Mouse (Mus musculus) forebrain, embryonic 15.5 days (tissue): ENCODE measurements at regions not wholly inside any gene's neighbourhood (a gene's known extent, or its start where the extent isn't known, plus 50 kb on each side); places are given as distances from the start of the nearest gene placed in this dataset.

ENCODE experiments used
- ATAC-seq: fragments of 200-750 bp; cut with Nextera tagmentation; replicated peaks from 2 replicates; pipeline ENCODE4 v1.8.0; 2017; ENCODE audit warnings: mild to moderate bottlenecking, moderate TSS enrichment, moderate library complexity
- H3K27ac ChIP-seq: fragments of 300-500 bp; sonication (generic); replicated peaks from 2 replicates; pipeline ENCODE4 v1.5.1; 2015; ENCODE audit warnings: mild to moderate bottlenecking, inconsistent platforms
- H3K27me3 ChIP-seq: fragments of 300-500 bp; sonication (generic); 2 replicates; pipeline ENCODE4 v1.6.1; 2015; ENCODE audit warnings: inconsistent platforms
- H3K36me3 ChIP-seq: fragments of 300-500 bp; sonication (generic); 2 replicates; pipeline ENCODE4 v1.6.1; 2015; ENCODE audit warnings: mild to moderate bottlenecking, inconsistent platforms
- H3K4me1 ChIP-seq: fragments of 300-500 bp; sonication (generic); 2 replicates; pipeline ENCODE4 v1.6.1; 2015; ENCODE audit warnings: inconsistent platforms
- H3K4me2 ChIP-seq: fragments of 300-500 bp; sonication (generic); replicated peaks from 2 replicates; pipeline ENCODE4 v1.6.1; 2015; ENCODE audit warnings: mild to moderate bottlenecking, inconsistent platforms
- H3K4me3 ChIP-seq: fragments of 300-500 bp; sonication (generic); 2 replicates; pipeline ENCODE4 v1.5.1; 2015; ENCODE audit warnings: mild to moderate bottlenecking, inconsistent platforms
- H3K9ac ChIP-seq: fragments of 300-500 bp; sonication (generic); replicated peaks from 2 replicates; pipeline ENCODE4 v1.6.1; 2015; ENCODE audit warnings: mild to moderate bottlenecking, inconsistent platforms
- H3K9me3 ChIP-seq: fragments of 300-500 bp; sonication (generic); 2 replicates; pipeline ENCODE4 v1.6.1; 2016; ENCODE audit warnings: inconsistent platforms
- WGBS: fragments of 180-500 bp; shearing (Covaris S2); methylation state at CpG from one replicate; pipeline ENCODE4 v1.1.7; 2015; ENCODE audit warnings: mixed read lengths; 5-methylcytosine and 5-hydroxymethylcytosine counted together

DNA sequence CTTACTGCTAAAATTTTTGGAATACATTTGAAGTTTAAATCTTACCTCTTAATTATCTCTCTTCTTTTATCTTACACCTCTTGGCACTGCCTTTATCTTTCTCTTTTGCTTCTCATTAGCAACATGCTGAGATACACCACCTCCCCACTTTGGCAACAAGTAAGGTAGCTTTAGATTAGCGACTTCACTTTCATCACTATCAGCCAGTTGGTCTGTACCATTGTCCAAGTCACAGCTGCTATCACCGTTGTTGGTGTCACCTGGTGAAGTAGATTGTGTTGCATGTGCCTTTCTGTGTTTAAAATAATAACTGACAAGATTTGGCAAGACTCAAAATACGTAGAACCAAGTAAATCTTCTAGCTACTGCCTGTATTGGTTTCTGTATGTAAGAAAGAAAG, 513.0 kb downstream of the Cetn3 start:
- H3K36me3 ChIP-seq: no peaks in the 10 kb centered on the region
- no peaks in the 10 kb centered on the region for H3K27me3 ChIP-seq
- H3K4me2 ChIP-seq: no peak overlapping the region
- no peak overlapping the region for H3K27ac ChIP-seq
- H3K4me3 ChIP-seq: no peak overlapping the region
- no peaks in the 10 kb centered on the region for H3K4me1 ChIP-seq
- H3K9ac ChIP-seq: no peak overlapping the region
- ATAC-seq: no peak
- 46% methylated on average over 3 of the region's 3 CpGs for WGBS
- H3K9me3 ChIP-seq: no peaks in the 10 kb centered on the region

DNA sequence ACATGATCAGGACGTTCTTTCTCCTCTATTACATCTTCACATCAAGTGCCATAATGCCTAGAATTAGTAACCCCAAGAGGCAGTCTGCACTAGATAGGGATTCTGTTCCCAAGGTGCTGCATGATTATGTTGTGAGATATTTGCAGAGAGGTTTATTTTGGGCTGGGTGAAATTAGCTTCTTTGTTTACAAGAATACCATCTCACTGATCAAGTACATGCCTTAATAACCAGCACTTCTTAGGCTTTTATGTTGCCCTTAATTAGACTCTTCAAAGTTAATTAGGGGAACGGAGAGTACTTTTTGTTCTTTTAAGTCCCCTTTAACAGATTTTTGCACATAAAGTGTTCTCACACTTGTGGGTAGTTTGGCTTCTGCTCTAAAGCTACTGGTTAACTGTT, 521.4 kb downstream of the Cetn3 start:
- no peaks in the 10 kb centered on the region for H3K9me3 ChIP-seq
- no peaks in the 10 kb centered on the region for H3K36me3 ChIP-seq
- H3K4me2 ChIP-seq: no peak overlapping the region
- no peak overlapping the region for H3K9ac ChIP-seq
- peaks cover 10% of the 10 kb centered on the region for H3K4me1 ChIP-seq
- H3K27ac ChIP-seq: no peak overlapping the region
- WGBS: 17% methylated on average over 2 of the region's 2 CpGs
- ATAC-seq: no peak
- H3K27me3 ChIP-seq: no peaks in the 10 kb centered on the region
- H3K4me3 ChIP-seq: no peak overlapping the region

DNA sequence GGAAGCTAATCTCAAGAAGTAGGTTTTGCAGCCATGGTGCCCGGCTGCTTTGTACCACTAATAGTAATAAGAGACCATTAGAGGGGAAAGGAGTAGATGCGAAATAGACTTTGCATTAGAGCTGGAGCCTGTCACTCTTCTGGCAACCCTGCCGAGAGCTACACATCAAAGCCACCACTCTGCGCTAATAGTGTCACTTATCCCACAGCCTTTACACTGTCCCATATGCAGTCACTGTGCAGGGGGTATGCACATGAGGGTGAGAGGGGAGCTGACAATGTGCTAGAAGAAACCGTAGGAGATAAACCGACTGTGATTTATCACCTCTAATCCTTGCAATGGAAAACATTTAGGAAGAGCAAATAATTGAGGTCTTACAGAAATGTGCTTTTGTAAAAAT, 522.2 kb downstream of the Cetn3 start:
- no peaks in the 10 kb centered on the region for H3K9me3 ChIP-seq
- no peak overlapping the region for H3K4me2 ChIP-seq
- 14% methylated on average over 6 of the region's 6 CpGs for WGBS
- H3K4me1 ChIP-seq: peaks cover 10% of the 10 kb centered on the region
- no peaks in the 10 kb centered on the region for H3K27me3 ChIP-seq
- no peak overlapping the region for H3K27ac ChIP-seq
- H3K9ac ChIP-seq: no peak overlapping the region
- no peaks in the 10 kb centered on the region for H3K36me3 ChIP-seq
- no peak overlapping the region for H3K4me3 ChIP-seq
- peak; percentile 88 for ATAC-seq

- H3K36me3 ChIP-seq: no peaks in the 10 kb centered on the region
- H3K9me3 ChIP-seq: no peaks in the 10 kb centered on the region
- no peak overlapping the region for H3K4me3 ChIP-seq
- no peak overlapping the region for H3K4me2 ChIP-seq
- no peak overlapping the region for H3K9ac ChIP-seq
- H3K27ac ChIP-seq: no peak overlapping the region
- H3K4me1 ChIP-seq: peaks cover 10% of the 10 kb centered on the region
- 63% methylated on average over 8 of the region's 8 CpGs for WGBS
- no peak for ATAC-seq
- H3K27me3 ChIP-seq: no peaks in the 10 kb centered on the region
These were observed 525.5 kb downstream of the Cetn3 start for GRCm38 (mm10) chr13:82308336-82308735.

DNA sequence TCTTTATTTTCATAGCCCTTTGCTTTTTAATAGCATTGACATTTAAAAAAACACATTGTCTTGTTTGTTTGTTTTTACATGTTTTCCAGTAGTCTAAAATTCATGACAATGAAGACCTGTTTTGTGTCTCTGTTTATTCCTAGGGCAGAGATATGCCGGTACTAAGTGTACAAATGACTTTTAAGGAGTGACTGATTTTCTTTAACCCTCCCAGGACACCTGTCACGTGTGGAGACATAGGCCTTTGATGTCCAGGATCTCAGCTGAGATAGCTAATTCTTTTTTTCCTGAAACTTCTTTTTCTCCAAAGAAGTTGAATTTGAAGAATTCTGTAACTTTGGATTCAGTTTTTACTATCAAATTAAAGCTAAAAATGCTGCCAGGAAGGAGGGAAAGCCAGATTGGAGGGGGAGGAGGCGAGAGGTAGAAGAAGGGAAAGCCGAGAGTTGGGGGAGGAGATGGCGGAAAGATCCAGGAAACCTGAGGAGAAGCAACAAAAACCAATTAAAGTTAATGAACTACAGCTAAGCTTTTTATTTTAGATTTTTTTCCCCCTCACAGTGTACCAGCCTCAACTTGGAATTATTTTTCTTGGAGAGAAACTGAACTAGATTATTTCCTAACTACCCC, 533.8 kb downstream of the Cetn3 start:
- Histone ChIP-seq H3K9me3 (no peaks in the 10 kb centered on the region), H3K4me1 (0 out of 2 replicates have a peak, but pooled peaks cover 2% of the 10 kb centered on the region), H3K9ac (no peak overlapping the region), H3K27me3 (no peaks in the 10 kb centered on the region), H3K27ac (peak overlapping the region; percentile 68), H3K36me3 (no peaks in the 10 kb centered on the region), H3K4me2 (no peak overlapping the region), H3K4me3 (no peak overlapping the region)
- peak; percentile 32; the same call in 1 of the 2 replicates for ATAC-seq
- WGBS: 61% methylated on average over 5 of the region's 5 CpGs

- Histone ChIP-seq H3K27me3 (no peaks in the 10 kb centered on the region), H3K27ac (peak overlapping the region; percentile 68), H3K9ac (no peak overlapping the region), H3K4me3 (no peak overlapping the region), H3K4me2 (no peak overlapping the region), H3K36me3 (no peaks in the 10 kb centered on the region), H3K9me3 (no peaks in the 10 kb centered on the region), H3K4me1 (0 out of 2 replicates have a peak, but pooled peaks cover 2% of the 10 kb centered on the region)
- WGBS: 65% methylated on average over 2 of the region's 2 CpGs
- ATAC-seq: peak; percentile 72
These were observed 534.3 kb downstream of the Cetn3 start for GRCm38 (mm10) chr13:82317203-82317580.

DNA sequence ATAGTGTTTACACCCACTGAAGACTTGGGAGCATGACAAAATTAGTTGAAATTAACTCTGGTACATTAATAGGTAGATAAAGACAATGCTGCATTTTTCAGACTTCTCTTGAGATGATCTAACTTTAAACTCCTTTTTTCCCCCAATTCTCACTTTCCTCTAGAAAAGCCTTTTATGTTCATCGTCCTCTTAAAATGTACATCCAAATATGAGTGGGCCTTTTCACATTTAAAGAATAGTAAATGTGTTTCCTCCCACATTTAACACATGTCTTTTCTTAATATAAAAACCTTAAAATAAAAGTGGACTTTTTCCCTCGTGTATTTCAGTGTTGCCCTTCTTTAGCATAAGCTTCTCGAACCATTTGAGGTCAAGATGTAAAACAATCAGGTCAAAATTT, 535.5 kb downstream of the Cetn3 start:
- Histone ChIP-seq H3K9me3 (no peaks in the 10 kb centered on the region), H3K9ac (no peak overlapping the region), H3K4me1 (0 out of 2 replicates have a peak, but pooled peaks cover 2% of the 10 kb centered on the region), H3K27me3 (no peaks in the 10 kb centered on the region), H3K27ac (no peak overlapping the region), H3K36me3 (no peaks in the 10 kb centered on the region), H3K4me3 (no peak overlapping the region), H3K4me2 (no peak overlapping the region)
- ATAC-seq: no peak
- WGBS: 80% methylated on average over 3 of the region's 3 CpGs

DNA sequence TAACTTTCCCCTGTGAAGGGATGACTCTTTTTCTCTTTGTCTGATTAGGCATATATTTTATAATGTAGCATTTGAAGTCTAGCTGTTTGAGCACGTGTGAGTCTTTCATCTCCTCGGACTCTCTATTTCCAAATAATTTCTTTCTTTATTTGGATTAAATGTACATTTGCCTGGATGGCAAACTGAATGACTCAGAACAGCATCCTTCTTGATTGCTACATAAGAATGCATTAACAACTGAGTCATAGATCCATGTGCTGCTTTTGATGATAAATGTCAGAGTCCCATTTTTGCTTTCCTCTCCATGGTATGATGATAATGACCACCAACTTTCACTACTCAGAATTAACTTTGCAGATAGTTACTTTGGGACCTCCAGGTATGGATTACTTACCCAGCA, 571.5 kb downstream of the Cetn3 start:
- no peaks in the 10 kb centered on the region for H3K9me3 ChIP-seq
- H3K27ac ChIP-seq: no peak overlapping the region
- WGBS: 81% methylated on average over 2 of the region's 2 CpGs
- H3K27me3 ChIP-seq: no peaks in the 10 kb centered on the region
- H3K9ac ChIP-seq: no peak overlapping the region
- ATAC-seq: no peak
- no peak overlapping the region for H3K4me3 ChIP-seq
- H3K4me1 ChIP-seq: no peaks in the 10 kb centered on the region
- H3K4me2 ChIP-seq: no peak overlapping the region
- H3K36me3 ChIP-seq: no peaks in the 10 kb centered on the region

DNA sequence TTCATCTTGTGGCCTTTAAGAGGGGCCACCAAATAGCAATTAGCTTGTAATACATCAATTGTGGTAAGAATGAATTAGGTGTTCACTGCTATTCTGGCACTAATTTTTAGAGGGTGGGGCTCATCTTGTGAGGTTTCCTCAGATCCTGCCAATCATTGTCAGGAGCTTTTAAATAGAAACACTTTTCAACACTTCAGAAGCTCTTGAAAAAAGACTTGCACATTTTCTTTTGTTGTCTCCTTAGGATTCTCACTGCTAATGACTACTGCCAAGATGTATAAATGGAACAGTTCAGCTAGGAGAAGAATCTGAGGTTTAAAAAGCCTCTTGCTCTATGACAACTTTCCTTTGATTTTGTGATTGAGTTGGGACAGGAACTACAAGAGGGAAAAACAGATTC, 572.4 kb downstream of the Cetn3 start:
- H3K9ac ChIP-seq: no peak overlapping the region
- 0 out of 2 replicates have a peak, but pooled peaks have one; percentile 29 for ATAC-seq
- H3K4me3 ChIP-seq: no peak overlapping the region
- no peaks in the 10 kb centered on the region for H3K4me1 ChIP-seq
- no peaks in the 10 kb centered on the region for H3K36me3 ChIP-seq
- no peaks in the 10 kb centered on the region for H3K27me3 ChIP-seq
- H3K9me3 ChIP-seq: no peaks in the 10 kb centered on the region
- H3K4me2 ChIP-seq: no peak overlapping the region
- H3K27ac ChIP-seq: no peak overlapping the region

DNA sequence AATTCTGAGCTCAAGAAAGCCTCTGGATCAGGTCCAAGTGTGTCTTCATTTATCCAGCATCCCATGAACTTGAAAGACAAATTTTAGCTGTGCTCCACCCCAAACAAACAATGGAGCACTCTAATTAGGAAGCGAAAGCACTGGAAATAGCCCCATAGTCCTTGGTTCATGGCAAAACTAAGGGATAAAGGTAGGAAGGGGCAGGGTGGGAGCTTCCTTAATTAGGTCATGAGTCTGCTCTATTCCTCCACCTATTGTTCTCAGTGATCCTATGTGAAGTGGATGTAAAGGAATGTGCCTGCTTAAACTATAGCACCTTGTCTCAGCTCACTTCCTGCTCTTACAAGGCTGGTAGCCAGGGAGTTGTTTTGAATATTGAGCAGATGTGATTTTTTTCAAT, 576.6 kb downstream of the Cetn3 start:
- Histone ChIP-seq H3K9me3 (no peaks in the 10 kb centered on the region), H3K4me1 (no peaks in the 10 kb centered on the region), H3K4me2 (no peak overlapping the region), H3K36me3 (no peaks in the 10 kb centered on the region), H3K4me3 (no peak overlapping the region), H3K9ac (no peak overlapping the region), H3K27ac (no peak overlapping the region), H3K27me3 (no peaks in the 10 kb centered on the region)
- WGBS: 21% methylated on average over 1 of the region's 1 CpGs
- ATAC-seq: no peak

GRCm38 (mm10) chr13:82360711-82361110, 577.8 kb downstream of the Cetn3 start:
- WGBS: 7% methylated on average over 1 of the region's 1 CpGs
- Histone ChIP-seq H3K4me1 (no peaks in the 10 kb centered on the region), H3K4me3 (no peak overlapping the region)

GRCm38 (mm10) chr13:82361379-82361778, 578.5 kb downstream of the Cetn3 start:
- ATAC-seq: no peak
- H3K4me2 ChIP-seq: no peak overlapping the region
- WGBS: 59% methylated on average over 4 of the region's 4 CpGs

More at GRCm38 (mm10) chr13:82360711-82361110, 577.8 kb downstream of the Cetn3 start:
- H3K9me3 ChIP-seq: no peaks in the 10 kb centered on the region
- no peak overlapping the region for H3K27ac ChIP-seq
- H3K36me3 ChIP-seq: no peaks in the 10 kb centered on the region
- H3K27me3 ChIP-seq: no peaks in the 10 kb centered on the region
- no peak overlapping the region for H3K4me2 ChIP-seq
- no peak for ATAC-seq
- no peak overlapping the region for H3K9ac ChIP-seq

GRCm38 (mm10) chr13:82366768-82367167, 583.9 kb downstream of the Cetn3 start:
- no peak overlapping the region for H3K4me2 ChIP-seq
- H3K27ac ChIP-seq: no peak overlapping the region
- ATAC-seq: no peak
- no peaks in the 10 kb centered on the region for H3K36me3 ChIP-seq
- no peak overlapping the region for H3K9ac ChIP-seq
- H3K4me1 ChIP-seq: no peaks in the 10 kb centered on the region
- H3K9me3 ChIP-seq: no peaks in the 10 kb centered on the region
- H3K27me3 ChIP-seq: no peaks in the 10 kb centered on the region
- H3K4me3 ChIP-seq: no peak overlapping the region

More at GRCm38 (mm10) chr13:82361379-82361778, 578.5 kb downstream of the Cetn3 start:
- no peaks in the 10 kb centered on the region for H3K9me3 ChIP-seq
- H3K4me1 ChIP-seq: no peaks in the 10 kb centered on the region
- H3K27ac ChIP-seq: no peak overlapping the region
- H3K9ac ChIP-seq: no peak overlapping the region
- H3K36me3 ChIP-seq: no peaks in the 10 kb centered on the region
- H3K27me3 ChIP-seq: no peaks in the 10 kb centered on the region
- H3K4me3 ChIP-seq: no peak overlapping the region
